Mouse (Mus musculus) E14TG2a.4 (cell line): ENCODE measurements around the gene Ank2.
A peak's percentile ranks its signal among the peaks of the same experiment; 100 is the strongest.
"Not testable (repeated sequence)": the region's sequence is repeated elsewhere in the genome, so short reads cannot be mapped to it uniquely, and the experiment has no call there.

Experiments
- H3K27me3 ChIP-seq: 2 replicates; pipeline ENCODE4 v1.6.1; 2014; ENCODE audit warnings: low read length, control low read depth; ENCODE audit not compliant: insufficient read depth
- H3K36me3 ChIP-seq: 2 replicates; pipeline ENCODE4 v1.6.1; 2014; ENCODE audit warnings: low read length, control low read depth; ENCODE audit not compliant: insufficient read depth
- H3K4me1 ChIP-seq: replicated peaks from 2 replicates; pipeline ENCODE4 v1.6.1; 2014; ENCODE audit warnings: low read depth, low read length, control low read depth
- H3K4me3 ChIP-seq: replicated peaks from 2 replicates; pipeline ENCODE4 v1.5.1; 2014; ENCODE audit warnings: mild to moderate bottlenecking, low read length
- H3K9me3 ChIP-seq: 2 replicates; pipeline ENCODE4 v1.6.1; 2014; ENCODE audit warnings: low read length, control low read depth
- CTCF ChIP-seq: conservative IDR thresholded peaks from 2 replicates; pipeline ENCODE4 v1.5.1; 2014; ENCODE audit warnings: low read length
- NANOG ChIP-seq: IDR thresholded peaks from 2 replicates; pipeline ENCODE4 v1.6.1; 2014; ENCODE audit warnings: borderline replicate concordance, low read length, mixed read lengths
- POU5F1 ChIP-seq: IDR thresholded peaks from 2 replicates; pipeline ENCODE4 v1.6.1; 2014; ENCODE audit warnings: low read length, borderline replicate concordance

Ank2 gene

GRCm38 (mm10) chr3:127416950-127417349 lies 82.2 kb downstream of the Ank2 start:
- TF ChIP-seq CTCF (no peak), NANOG (no peak), POU5F1 (no peak)
- Histone ChIP-seq H3K9me3 (peaks cover 5% of the 10 kb centered on the region; the same call in 1 of the 2 replicates), H3K4me1 (no peaks in the 10 kb centered on the region), H3K27me3 (no peaks in the 10 kb centered on the region; the same call in 1 of the 2 replicates), H3K36me3 (no peaks in the 10 kb centered on the region), H3K4me3 (no peak overlapping the region)

DNA sequence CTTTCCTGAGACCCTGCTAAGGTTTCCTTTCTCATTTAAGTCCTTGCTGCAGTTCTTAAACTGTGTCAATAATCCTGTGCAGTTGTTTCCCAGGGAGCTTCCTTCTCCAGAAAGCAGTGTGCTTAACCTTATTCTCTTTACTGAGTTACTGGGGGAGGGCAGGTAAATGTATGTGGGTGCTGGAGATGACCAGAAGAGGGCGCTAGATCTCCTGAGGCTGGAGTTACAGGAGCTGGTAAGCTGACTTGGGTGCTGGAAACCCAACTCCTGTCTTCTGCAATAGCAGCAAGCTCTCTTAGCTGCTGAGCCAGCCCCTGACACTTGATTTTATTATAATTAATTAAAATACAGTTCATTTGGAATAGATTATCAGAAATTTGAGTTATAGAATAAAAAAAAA lies 84.7 kb downstream of the Ank2 start:
- H3K4me1 ChIP-seq = peaks cover 3% of the 10 kb centered on the region
- H3K4me3 ChIP-seq = no peak overlapping the region
- peaks cover 5% of the 10 kb centered on the region; the same call in 1 of the 2 replicates for H3K9me3 ChIP-seq
- TF ChIP-seq CTCF (peak; percentile 42), POU5F1 (no peak)
- no peaks in the 10 kb centered on the region; the same call in 1 of the 2 replicates for H3K27me3 ChIP-seq
- no peaks in the 10 kb centered on the region for H3K36me3 ChIP-seq

- Histone ChIP-seq H3K9me3 (no peaks in the 10 kb centered on the region), H3K36me3 (no peaks in the 10 kb centered on the region), H3K4me1 (peaks cover 24% of the 10 kb centered on the region), H3K4me3 (peak overlapping the region; percentile 70), H3K27me3 (peaks cover 24% of the 10 kb centered on the region)
- TF ChIP-seq NANOG (no peak), CTCF (no peak), POU5F1 (no peak)
Observed at GRCm38 (mm10) chr3:127408684-127409550, 90.2 kb downstream of the Ank2 start.

DNA sequence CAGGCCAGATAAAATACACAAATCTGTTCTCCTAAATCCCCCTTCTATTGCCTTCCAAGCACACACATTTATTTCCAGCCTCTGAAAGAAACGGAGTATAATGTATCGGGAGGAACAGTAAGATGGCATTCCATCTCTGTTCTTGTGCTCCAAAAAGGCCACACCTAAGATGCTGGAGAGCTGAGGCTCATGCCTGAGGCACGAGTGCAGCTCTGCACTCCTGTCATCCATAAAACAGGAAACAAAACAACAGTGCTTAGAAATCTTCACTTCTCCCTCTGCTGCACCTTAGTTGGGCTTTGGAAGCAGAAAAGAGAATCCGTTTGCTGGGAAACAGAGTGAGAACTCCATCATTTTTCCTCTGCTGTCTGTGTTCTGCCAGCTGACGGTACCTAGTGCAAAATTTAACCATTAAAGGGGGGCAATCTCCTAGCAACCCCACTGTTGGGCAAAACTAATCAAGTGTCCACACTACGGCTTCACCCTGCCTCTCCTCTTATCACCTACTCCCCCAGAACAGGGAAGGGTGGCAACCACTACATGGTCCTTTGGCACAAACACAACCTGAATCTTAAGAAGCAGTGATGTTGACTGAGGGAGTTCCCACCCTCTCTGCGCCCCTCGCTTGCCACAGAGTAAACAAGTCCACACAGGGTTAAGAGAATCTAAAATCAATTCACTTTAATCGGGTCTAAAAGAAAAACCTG lies 91.1 kb downstream of the Ank2 start:
- TF ChIP-seq CTCF = no peak
- no peak for TF ChIP-seq POU5F1
- TF ChIP-seq NANOG = no peak
- H3K4me3 ChIP-seq = peak overlapping the region; percentile 70
- peaks cover 24% of the 10 kb centered on the region for H3K27me3 ChIP-seq
- H3K9me3 ChIP-seq = no peaks in the 10 kb centered on the region
- peaks cover 24% of the 10 kb centered on the region for H3K4me1 ChIP-seq
- no peaks in the 10 kb centered on the region for H3K36me3 ChIP-seq

DNA sequence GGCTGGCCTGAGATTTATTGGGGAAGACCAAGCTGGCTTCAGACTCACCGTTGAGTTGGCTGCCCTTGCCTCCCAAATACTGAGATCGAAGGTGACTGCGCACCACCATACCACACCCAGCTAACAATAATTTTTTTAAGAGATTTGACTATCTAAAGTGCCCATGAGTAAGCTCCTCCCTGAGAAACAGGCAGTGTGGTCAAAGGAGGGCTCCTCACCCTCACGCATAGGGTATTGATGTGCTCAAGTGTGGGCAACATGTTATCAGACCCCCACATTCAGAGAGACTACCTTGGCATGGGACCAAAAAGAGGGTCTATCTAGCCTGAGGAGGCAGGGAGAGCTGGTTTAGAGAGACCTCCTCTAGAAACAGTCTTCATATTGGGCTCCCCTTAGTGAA lies 92.3 kb downstream of the Ank2 start:
- H3K4me1 ChIP-seq = peaks cover 24% of the 10 kb centered on the region
- no peak overlapping the region for H3K4me3 ChIP-seq
- H3K9me3 ChIP-seq = no peaks in the 10 kb centered on the region
- H3K27me3 ChIP-seq = peaks cover 24% of the 10 kb centered on the region
- no peak for TF ChIP-seq NANOG
- no peak for TF ChIP-seq CTCF
- TF ChIP-seq POU5F1 = no peak
- no peaks in the 10 kb centered on the region for H3K36me3 ChIP-seq

DNA sequence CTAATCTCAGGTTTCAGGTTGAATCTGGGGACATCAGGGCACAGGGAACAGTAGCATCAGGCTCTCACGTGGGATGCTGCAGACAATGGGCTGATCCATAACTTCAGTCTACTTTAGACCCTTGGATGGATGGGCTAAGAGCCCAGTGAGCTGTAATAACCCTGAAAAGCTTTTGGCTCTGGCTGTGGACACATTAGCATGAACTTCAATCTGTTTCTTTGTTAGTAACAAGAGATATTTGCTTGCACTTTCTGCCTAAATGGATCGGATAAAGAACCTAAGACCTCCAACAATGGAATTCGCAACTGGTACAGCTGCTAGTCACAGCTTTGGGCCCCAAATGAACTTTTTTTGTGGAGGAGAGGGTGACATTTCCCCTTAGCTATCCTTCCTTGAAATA lies 94.8 kb downstream of the Ank2 start:
- Histone ChIP-seq H3K27me3 (peaks cover 24% of the 10 kb centered on the region), H3K36me3 (no peaks in the 10 kb centered on the region), H3K4me3 (no peak overlapping the region), H3K9me3 (no peaks in the 10 kb centered on the region), H3K4me1 (peaks cover 21% of the 10 kb centered on the region)
- TF ChIP-seq NANOG (no peak), CTCF (no peak), POU5F1 (no peak)

- Histone ChIP-seq H3K27me3 (0 out of 2 replicates have a peak, but pooled peaks cover 4% of the 10 kb centered on the region), H3K9me3 (peaks cover 11% of the 10 kb centered on the region), H3K4me1 (no peaks in the 10 kb centered on the region; the same call in 1 of the 2 replicates), H3K4me3 (no peak overlapping the region), H3K36me3 (no peaks in the 10 kb centered on the region)
- TF ChIP-seq CTCF (no peak), POU5F1 (no peak), NANOG (no peak)
Observed at GRCm38 (mm10) chr3:127400976-127401375, 98.2 kb downstream of the Ank2 start.

DNA sequence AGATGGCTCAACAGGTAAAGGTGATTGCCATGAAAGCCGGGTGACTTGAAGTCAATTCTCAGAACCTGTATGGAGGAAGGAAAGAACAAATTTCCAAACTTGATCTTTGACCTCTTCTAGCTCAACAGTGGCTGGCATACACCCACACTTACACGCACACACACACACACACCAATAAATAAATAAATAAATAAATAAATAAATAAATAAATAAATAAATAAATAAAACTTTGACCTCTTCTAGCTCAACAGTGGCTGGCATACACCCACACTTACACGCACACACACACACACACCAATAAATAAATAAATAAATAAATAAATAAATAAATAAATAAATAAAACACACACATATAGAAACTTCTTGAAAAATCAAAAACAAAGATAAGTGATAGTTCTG lies 98.7 kb downstream of the Ank2 start:
- H3K36me3 ChIP-seq, H3K4me3 ChIP-seq, H3K27me3 ChIP-seq, H3K4me1 ChIP-seq: not testable (repeated sequence)
- peaks cover 11% of the 10 kb centered on the region for H3K9me3 ChIP-seq
